Mouse (Mus musculus): ENCODE measurements around the gene Ifitm1.
A peak's percentile ranks its signal among the peaks of the same experiment; 100 is the strongest.
"Not testable (repeated sequence)": the region's sequence is repeated elsewhere in the genome, so short reads cannot be mapped to it uniquely, and the experiment has no call there.

Ifitm1 gene

DNA sequence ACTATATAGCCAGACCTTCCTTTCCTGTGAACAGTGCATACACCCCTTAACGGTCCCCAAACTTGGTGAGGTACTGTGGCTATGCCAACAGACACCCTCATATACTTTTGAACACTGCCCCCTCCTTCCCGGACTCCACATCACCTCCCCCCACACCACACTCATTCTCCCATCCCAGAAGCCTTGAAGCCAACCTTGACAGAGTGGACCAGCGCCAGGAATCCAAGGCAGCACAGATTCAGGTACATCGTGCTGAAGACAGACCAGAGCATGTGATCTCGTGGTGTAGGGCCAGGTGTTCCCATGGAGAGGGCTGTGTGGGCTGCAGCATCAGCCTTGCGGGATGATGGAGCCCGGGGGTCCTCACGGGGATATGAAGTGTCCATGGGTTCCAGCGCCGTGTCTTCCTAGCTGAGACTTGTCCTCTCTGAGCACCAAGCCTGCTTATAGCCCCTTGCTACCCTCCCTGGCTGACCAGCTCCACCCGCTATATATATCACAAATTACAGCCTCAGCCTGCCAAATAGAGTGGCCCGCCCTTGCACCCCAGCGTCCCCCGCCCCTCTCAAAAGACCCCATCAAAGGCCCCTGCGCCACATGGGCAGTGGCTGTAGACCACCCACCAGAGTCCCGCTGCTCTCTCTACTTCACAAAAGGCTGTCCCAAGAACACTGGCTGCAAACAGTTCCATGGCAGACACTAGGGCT lies 17.0 kb upstream of the Ifitm1 start, which contains the start of gene Ifitm5:
Ifitm5 (minus strand) TSS at position 468 of the 707 bp plus-strand sequence.
- DNase-seq (ENCODE audit: low read depth, low spot score), result no peak

DNA sequence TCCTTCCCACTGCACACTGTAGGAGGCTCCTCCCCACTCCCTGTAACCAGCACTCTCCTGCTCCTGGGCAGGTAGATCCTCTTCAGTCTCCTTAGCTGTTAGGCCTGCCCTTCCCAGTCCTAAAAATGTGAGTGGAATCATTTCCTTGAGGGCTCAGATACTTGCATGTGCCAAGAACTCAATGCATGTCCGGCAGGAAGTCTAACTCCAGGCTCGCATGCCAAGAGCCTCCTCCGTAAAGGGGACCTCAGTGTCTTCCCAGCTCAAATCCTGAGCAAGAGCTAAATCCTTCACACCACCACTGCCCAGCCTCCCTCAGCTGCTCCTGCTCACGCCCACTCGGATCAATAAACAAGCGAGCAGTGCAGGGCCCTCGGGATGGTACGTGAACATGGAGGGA lies 16.0 kb upstream of the Ifitm1 start:
- no peak for DNase-seq (ENCODE audit: low read depth, low spot score)

DNA sequence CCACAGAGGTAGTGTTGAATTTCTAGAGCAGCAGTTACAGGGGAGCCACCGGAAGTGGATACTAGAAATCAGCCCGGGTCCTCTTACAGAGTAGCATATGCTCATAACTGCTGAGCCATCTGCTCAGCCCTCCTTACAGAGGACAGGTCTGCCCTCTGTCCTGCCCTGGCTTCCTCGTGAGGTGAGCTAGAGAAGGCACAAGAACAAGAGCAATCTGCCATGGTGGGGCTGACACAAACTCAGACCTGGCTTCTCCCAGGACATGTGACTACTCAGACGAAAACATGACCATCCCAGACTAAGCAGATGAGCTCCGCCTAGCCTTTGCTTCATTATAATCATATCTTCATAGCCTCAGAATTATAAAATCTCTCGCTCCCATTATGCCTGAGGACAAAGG lies 15.3 kb upstream of the Ifitm1 start:
- no peak for DNase-seq (ENCODE audit: low read depth, low spot score)

DNA sequence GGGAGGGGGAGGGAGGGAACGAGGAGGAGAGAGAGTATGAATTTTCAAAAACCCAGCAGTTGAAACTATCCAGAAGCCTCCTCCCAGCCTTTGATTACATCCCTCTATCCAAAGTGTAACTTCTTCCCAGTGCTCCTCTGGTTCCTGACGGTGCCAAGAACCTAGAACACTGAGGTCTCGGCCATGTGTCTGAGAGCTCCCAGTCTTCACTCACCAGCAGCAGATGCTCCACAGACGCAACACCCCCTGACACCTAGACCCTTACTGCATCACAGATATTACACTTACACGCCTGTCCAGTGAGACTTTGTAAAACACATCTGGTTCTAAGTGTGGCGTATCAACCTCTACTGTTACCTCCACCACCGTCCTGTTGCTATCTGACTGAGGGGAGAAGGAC lies 14.6 kb upstream of the Ifitm1 start:
- no peak for DNase-seq (ENCODE audit: low read depth, low spot score)

DNA sequence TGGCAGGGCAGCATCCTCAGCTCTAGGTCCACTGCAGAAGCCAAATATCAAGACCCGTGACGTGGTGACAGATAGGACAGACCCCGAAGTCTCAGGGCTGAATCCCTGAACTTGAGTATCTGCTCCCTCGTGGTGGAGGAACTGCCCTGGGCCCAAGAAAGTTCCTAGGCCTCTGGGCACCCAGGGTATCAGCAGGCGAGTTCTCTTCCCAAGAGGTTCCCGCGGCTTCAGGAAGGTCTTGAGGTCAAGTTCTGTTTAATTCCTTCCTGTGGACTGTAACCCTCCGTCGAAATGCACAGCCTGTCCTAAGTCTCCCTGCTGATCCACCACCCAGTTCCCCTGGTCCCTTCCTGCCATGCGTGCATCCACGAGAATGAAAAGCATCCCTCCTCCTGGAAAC lies 13.9 kb upstream of the Ifitm1 start:
- no peak for DNase-seq (ENCODE audit: low read depth, low spot score)

DNA sequence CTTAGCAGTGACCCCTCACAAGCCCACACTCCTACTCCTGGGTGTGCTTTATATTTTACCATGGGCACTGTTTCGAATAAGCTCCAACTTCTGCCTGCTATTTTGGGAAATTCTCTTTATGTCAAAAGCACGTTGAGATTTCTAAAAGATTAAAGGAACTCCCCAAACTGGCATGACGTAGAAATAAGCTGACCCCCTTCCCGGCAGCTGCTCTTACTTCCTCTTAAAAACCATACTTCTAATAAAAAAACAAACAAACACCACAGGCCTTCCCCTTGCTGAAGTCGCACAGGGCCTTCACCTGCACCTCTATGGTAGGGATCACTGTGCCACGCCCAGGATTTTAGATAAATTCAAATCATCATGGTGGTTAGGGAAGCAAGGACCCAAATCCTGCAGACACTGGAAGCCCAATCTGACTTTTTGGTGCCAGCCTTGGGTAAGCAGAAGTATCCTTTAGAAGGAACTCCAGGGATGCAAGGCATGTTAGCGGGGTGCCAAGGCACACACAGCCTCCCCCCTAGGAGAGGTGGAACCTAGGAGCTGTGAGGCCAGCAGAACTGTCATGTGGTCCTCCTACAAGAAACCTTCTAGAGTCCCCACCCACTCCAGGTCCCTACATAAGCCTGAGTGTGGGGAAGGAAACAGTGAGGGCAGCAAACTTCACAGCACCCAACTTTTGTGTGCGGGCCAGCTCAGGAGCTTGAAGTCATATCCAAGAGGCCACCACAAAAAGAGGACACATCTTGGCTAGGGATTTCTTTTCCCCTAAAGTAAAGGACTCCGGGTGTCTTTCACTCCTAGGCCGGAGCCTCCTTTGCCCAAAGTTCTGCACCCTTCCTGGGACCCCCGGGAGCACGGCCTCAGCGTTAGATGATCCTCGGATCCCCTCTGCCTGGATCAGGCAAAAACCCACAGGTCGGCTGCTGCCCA lies 13.0 kb upstream of the Ifitm1 start:
- DNase-seq (ENCODE audit: low read depth, low spot score), result no peak

DNA sequence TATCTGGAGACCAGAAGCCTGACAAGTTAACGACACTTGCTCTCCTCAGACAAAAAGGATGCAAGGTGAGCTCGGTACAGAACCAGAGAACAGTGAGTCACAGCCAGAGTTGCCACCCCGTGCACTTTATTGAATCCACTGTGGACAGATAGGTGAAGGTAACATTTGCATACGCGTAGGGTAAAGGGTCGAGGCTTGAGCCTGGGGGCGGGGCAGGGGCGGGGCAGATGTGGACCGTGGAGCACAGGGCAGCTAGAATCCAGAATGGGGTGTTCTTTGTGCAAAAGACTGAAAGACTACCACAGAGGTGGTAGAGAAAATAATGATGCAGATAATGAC lies 12.3 kb upstream of the Ifitm1 start:
- no peak for DNase-seq (ENCODE audit: low read depth, low spot score)

DNA sequence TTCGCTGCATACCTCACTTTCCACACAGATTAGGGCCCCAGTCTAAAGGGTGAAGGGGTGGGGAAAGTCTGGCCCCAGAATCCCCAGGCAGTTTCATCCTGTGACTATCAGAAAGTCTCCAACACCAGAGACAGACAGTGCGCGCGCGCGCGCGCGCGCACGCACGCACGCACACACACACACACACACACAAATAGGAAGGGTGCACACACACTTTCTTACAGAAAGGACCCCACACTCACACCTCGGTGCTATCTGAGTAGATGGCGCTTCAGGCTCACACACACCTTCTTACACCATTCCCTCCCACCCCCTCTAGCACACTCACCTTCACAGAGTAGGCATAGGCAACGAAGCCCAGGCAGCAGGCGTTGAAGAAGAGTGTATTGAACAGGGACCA lies 11.7 kb upstream of the Ifitm1 start:
- DNase-seq (ENCODE audit: low read depth, low spot score), result no peak

DNA sequence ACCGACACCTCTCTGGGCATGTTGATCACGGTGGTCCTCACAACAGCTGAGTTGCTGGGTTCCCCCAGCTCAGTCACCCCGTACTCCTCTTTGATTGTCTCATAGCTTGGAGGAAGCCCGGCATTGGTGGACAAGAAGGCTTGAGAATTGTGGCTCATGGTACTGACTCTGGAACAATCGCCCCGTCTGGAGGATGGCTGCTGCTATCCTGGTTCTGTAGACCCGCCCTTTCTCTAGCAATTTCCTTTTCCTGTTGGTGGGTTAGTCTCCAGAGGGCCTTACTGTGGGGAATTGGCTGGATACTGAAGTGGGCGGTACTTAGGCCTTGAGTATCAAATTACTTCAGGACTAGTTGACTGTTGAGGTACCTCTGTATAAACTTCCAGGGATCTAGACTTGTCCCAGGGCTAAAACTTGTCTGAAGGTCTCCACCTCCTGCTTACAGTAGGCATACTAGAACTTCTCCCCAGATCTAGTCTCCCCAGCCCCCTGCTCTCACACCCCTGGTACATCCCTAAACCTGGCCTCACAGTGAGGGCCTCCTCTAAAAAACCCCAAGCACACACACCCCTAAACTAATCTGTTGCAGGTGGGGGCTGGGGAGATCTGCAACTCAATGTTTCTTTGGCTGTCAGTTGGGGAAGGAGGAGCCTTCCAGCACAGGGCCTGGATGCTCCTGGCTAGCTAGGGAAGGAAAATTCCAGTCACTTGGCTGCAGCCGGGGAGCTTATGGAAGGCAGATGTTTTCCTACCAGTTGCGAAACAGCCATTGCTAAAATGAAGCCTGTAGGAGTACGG lies 11.1 kb upstream of the Ifitm1 start, which contains the start of the genes Gm45717 and Ifitm2:
Gm45717 (minus strand) TSS at position 180 of the 798 bp plus-strand sequence.
Ifitm2 (minus strand) TSS at position 230 of the 798 bp plus-strand sequence.
- DNase-seq (ENCODE audit: low read depth, low spot score), result peak; percentile 76

DNA sequence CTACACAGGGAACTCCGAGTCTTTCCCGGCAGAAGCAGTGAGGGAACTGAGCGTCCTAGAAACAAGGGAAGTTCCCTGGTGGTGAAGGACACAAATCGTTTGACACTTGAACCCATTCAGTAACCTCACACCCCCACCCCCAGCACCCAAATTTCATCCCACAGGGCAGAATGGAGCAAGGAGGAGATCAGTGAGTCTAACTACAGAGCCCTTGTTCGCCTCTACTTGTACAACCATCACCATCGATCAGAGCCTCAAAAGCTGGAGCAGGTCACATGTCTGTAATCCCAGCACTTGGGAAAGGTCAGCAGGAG lies 10.5 kb upstream of the Ifitm1 start:
- DNase-seq (ENCODE audit: low read depth, low spot score), result no peak

DNA sequence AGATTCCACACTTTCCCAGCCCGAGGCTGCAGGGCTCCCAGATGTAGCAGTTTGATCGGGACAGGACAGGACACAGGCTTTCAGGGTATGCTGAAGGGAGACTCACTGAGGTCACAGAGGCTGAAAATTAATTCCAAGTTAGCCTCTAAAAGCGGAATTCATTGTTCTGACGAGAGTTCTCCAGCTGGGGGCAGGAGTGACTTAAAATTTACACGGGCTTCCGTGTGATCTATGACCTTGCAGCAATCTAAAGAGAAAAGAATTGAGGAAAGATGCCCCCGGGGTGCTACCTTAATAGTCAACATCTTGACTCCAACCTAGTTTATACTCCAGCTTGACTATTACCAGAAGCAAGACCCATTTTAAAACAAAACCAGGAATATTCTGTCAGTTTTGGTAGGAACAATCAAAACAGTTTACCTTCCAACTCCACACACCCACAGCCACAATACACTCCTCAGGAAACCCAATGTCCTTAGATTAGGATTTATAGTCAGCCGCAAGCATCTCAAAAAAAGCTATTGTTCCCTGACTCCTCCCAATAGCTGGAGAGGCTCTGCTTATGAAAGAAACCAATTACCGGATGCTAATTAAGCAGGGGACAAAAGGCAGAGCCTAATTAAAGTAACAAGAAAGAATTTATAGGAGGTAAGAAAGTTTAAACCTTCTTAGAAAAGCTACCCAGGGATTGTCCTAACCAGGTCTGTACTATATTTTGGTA lies 7.7 kb upstream of the Ifitm1 start:
- DNase-seq (ENCODE audit: low read depth, low spot score), result peak; percentile 75

DNA sequence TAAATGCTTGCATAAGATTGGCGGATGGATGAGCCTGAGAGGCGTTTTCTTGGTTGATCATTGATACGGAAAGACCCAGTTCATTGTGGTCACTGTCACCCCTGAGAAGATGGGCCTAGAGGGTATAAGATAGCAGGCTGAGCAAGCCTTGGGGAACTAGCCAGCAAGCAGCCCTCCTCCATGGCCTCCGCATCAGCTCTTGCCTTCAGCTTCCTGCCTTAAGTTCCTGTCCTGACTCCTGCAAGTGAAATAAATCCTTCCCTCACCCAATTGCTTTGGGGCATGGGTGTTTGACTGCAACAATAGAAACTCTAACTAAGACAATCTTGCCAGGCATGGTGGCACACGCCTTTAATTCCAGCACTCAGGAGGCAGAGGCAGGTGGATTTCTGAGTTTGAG lies 7.0 kb upstream of the Ifitm1 start:
- DNase-seq (ENCODE audit: low read depth, low spot score), result no peak

DNA sequence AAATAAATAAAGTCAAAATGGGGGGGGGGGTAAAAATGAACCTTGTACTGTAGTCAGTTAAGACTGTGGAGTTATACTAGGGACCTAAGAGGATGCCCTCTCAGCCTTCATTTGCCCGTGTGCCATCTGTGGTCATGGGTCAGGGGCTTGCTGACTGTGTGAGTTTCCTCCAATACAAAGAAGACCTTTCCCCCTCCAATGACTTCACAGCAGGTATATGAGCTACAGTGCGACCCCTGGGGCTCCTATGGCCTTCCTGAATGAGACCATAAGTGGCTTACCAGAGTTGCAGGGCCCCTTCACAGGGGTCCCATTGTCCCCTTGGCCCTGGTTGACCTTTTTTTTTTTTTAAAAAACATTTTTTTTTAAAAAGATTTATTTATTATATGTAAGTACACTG lies 5.6 kb upstream of the Ifitm1 start:
- DNase-seq (ENCODE audit: low read depth, low spot score), result no peak

DNA sequence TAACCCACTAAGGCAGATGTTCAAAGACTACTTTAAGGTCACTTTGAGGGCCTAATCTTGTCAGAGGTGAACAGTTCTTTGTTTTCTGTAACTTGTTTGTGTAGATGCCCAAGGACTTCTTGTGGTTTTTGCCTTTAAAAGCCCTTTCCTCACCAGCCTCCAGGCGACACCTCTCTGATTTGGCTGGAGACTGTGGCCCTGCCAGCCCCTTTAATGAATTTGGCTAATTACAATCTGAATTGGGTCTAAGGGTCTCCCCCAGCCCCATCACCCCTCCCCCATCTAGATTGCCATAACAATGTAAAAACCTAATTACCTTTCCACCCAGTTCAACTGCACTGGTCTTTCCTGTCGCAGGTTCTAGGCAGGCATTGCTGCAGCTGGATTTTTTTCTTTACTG lies 4.3 kb upstream of the Ifitm1 start:
- DNase-seq (ENCODE audit: low read depth, low spot score), result no peak

DNA sequence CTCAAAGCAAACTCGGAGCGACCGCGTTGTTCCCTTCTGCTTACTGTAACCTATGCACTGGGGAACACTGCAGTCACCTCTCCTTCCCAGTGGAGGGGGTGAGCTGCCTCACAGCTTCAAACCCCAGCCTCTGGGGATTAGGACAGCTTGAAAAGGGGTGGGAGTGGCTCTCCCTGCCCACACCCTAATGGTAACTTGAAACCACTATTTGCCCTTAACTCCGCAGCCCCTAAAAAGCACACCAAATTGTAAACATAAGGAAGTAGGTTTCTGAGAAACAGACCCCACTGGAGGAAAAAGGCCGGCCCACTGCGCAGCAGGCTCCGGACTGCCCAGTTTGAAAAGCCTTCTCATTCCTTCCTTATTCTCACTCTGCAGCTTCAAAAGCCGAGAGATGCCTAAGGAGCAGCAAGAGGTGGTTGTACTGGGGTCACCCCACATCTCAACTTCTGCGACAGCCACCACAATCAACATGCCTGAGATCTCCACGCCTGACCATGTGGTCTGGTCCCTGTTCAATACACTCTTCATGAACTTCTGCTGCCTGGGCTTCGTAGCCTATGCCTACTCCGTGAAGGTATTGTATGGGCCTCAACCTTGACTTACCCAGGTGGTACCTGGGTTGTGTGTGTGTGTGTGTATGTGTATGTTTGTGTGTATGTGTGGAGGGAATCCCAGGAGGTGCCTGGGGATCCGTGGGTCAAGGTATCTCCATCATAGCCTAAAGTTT lies 1.0 kb downstream of the Ifitm1 start:
- DNase-seq (ENCODE audit: low read depth, low spot score), result peak; percentile 65

DNA sequence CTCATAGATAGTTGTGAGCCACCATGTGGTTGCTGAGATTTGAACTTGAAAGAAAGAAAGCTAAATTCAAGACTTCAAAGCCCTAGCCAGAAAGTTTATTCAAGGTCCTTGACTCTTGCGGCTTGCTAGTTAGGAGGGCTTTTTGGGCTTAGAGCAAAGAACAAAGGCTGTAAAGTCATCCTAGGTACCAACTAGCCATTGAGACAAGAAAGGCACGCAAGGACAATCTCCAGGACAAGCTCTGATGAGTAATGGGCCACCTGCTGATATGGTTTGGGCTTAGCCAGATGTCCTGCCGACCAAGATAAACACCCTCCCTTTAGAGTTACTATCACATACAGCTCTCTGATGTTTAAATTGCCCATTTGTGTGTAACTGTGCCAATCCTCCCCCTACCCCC lies 1.7 kb downstream of the Ifitm1 start:
- not testable (repeated sequence) for DNase-seq (ENCODE audit: low read depth, low spot score)

DNA sequence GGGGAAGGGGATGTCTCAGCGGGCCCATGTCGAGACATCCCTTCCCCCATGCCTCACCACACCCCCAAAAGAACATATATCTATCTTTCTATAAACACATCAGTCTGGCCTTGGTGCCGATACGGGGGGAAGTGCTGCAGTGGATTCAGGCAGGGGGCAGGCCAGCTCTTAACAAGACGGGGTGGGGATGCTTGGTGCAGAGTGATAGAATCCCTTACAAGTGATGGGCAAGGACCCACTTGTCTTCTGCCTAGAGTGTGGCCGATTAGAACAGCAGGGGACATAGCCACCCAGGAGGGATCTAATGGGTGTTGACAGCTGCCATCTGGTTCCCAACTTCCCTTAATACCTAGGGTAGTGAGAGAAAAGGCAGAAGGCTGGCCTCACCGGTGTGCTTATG lies 3.9 kb downstream of the Ifitm1 start:
- no peak for DNase-seq (ENCODE audit: low read depth, low spot score)

DNA sequence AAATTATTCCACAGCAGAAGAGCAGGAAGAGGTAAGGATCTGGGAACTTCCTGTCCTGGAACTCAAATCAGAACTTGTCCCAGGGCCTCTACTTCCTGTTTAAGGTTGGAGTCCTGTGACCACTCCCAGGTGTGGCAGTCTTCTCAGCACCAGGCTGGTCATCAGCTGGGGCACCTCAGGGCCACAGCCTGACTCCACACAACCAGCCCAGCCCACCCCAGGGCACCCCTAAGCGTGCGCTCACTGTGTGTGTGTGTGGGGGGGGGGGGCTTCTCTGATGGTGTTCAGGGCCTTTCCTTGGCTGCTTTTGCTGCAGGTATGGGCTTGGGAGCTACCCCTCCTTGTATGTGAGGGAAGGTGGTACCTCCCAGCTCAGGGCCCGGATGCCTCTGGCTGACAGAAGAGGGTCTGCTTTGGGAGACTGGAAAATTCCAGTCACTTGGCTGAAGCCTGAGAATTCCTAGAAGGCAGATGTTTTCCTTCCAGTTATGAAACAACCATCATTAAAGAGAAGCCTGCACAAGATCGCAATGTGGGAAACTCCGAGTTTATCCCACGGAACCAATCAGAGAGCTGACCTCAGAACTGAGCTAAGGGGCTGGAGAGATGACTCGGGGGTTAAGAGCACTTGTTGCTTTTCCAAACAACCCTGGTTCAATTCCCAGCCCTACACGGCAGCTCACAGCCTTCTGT lies 4.6 kb downstream of the Ifitm1 start:
- no peak for DNase-seq (ENCODE audit: low read depth, low spot score)

DNA sequence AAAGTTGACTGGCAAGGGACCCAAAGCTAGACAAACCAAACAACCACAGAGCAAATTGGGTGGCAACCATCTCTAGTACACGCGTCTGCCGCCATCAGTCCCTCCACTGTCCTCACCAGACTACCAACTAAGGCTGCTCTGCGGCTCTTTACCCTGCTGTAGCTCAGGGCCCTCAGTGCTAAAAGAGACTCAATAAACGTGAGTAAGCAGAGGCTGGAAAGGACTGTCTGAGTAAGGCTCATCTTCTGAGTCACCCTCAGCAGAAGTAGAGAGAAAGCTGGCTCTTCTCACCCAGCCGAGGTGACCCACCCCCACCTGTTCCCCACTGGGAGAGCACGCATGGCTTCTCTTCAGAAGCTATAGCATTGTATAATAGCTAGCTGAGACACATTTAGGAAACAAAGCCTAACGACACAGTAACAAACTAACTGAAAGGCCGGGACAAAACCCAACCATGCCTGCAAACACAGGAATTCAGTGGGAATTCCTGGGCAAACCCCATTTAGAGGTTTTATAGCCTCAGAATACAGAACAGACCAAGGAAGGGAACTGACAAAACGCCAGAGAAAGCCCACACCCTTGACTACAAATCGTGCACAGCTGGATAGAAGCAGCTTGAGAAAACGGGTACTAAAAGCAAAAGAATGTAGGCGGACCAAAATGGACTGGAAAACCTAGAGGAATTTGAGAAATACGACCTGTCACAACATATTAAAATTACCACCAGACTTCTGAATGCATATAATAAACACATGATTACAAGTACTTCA lies 6.6 kb downstream of the Ifitm1 start:
- DNase-seq (ENCODE audit: low read depth, low spot score), result no peak

DNA sequence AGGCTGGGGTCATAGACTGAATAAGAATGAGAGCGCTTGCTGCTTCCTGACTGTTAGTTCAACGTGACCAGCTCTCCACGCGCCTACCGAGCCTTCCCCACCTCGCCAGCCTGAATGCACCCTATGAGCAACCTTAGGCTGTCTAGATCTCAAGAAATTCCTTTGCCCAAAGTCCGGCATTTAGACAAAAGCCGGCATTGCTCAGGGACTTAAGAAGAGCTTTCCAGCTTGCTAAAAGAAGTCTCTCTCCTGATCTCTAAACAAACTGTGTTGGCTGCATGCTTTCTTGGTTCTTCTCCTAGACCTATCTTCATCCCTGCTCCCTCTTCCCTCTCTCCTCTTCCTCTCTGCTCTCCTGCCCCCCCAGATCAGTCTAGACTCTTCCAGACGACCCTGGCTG lies 7.9 kb downstream of the Ifitm1 start:
- DNase-seq (ENCODE audit: low read depth, low spot score), result no peak
